Mouse (Mus musculus): ENCODE data around the gene Henmt1. TPM values are rescaled to one million over a fixed set of nuclear protein-coding genes. Genes with fewer than 3 reads are reported as not detected.
A peak's percentile ranks its signal among the peaks of the same experiment; 100 is the strongest.

Gene Henmt1
- polyA plus RNA-seq, 1 experiment from 2014 or later: 3.0 TPM

DNA sequence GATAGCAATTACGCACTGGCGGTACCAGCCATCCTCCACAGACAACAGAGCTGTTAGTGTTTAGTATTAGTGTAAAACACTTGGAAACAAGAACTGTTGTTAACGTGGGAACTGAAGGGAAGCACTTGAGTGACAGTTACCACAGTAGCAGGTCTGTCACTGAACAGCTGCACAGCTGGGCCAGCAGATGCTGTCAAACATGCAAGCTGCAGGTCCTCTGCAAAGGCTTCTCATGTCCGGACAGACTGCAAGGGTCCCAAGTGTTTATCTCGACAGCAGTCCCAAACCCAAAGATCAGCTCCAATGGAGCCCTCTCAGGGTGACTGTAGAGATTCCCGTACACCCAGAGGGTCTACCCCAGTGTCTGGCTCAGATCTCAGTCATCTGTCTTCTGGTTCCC lies 42.3 kb downstream of the Henmt1 start:
- H3K9me3 ChIP-seq (replicated peaks; ENCODE audit: control insufficient read depth, low read length, poor library complexity, severe bottlenecking): no peaks in the 10 kb centered on the region
- no peaks in the 10 kb centered on the region for H3K27me3 ChIP-seq (ENCODE audit: control insufficient read depth, insufficient read depth, low read depth, low read length)
- 87% methylated on average over 6 of the region's 6 CpGs for WGBS
- no peak for ATAC-seq
- no peak overlapping the region for H3K4me3 ChIP-seq (ENCODE audit: low read depth, low read length)
- no peak overlapping the region for H3K9ac ChIP-seq (ENCODE audit: low read depth, low read length)
- peaks cover 27% of the 10 kb centered on the region for H3K36me3 ChIP-seq (ENCODE audit: control insufficient read depth, insufficient read depth, low read length)
- no peak overlapping the region for H3K27ac ChIP-seq (ENCODE audit: low read length)
- no peak overlapping the region for H3K4me2 ChIP-seq (ENCODE audit: low read length)
- peaks cover 3% of the 10 kb centered on the region; the same call in 1 of the 2 replicates for H3K4me1 ChIP-seq (ENCODE audit: control insufficient read depth, insufficient read depth, low read length)

DNA sequence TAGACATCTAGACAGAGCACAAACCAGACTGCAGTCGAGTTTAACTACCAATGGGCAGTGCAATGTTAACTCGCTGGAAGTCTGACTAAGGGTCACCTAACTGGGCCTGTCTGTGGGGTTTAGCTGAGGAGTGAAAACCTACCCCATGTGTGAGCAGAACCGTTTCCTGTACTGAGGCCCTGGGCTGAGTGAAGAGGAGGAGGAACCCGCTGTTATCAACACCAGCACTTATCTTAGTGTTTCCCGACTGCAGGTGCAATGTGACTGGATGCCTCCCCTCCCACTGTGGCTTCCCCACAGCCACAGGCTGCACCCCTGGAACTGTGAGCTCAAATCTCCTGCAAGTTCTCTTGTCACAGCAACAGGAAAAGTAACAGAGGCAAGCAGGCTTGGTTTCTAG lies 44.3 kb downstream of the Henmt1 start:
- no peak for ATAC-seq
- H3K27me3 ChIP-seq (ENCODE audit: control insufficient read depth, insufficient read depth, low read depth, low read length): no peaks in the 10 kb centered on the region
- H3K9ac ChIP-seq (ENCODE audit: low read depth, low read length): no peak overlapping the region
- H3K27ac ChIP-seq (ENCODE audit: low read length): no peak overlapping the region
- peaks cover 13% of the 10 kb centered on the region for H3K36me3 ChIP-seq (ENCODE audit: control insufficient read depth, insufficient read depth, low read length)
- no peak overlapping the region for H3K4me3 ChIP-seq (ENCODE audit: low read depth, low read length)
- no peak overlapping the region for H3K4me2 ChIP-seq (ENCODE audit: low read length)
- H3K9me3 ChIP-seq (replicated peaks; ENCODE audit: control insufficient read depth, low read length, poor library complexity, severe bottlenecking): no peaks in the 10 kb centered on the region
- 86% methylated on average over 5 of the region's 5 CpGs for WGBS
- H3K4me1 ChIP-seq (ENCODE audit: control insufficient read depth, insufficient read depth, low read length): peaks cover 9% of the 10 kb centered on the region; the same call in 1 of the 2 replicates

DNA sequence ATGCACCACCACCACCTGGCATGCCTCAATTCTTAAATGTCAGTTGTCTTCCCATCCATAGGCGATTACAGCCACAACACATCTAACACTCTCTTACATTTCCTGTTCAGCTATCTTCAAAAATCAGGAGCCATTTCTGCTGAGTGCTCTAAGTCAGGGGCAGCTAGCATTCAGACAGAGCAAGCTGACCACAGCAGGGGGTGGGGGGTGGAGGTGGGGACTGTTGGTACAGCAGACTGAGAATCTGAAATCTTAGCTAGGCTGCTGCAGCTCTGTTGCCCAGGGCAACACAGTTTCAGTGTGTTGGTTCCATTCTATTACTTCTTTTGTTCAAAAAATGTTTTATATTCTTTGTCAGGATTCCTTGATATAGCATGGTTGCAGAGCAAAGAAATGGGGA lies 46.9 kb downstream of the Henmt1 start:
- ATAC-seq: peak; percentile 86
- no peak overlapping the region for H3K9ac ChIP-seq (ENCODE audit: low read depth, low read length)
- no peaks in the 10 kb centered on the region for H3K9me3 ChIP-seq (replicated peaks; ENCODE audit: control insufficient read depth, low read length, poor library complexity, severe bottlenecking)
- no peaks in the 10 kb centered on the region for H3K27me3 ChIP-seq (ENCODE audit: control insufficient read depth, insufficient read depth, low read depth, low read length)
- H3K4me2 ChIP-seq (ENCODE audit: low read length): no peak overlapping the region
- H3K4me3 ChIP-seq (ENCODE audit: low read depth, low read length): no peak overlapping the region
- peaks cover 9% of the 10 kb centered on the region; the same call in 1 of the 2 replicates for H3K4me1 ChIP-seq (ENCODE audit: control insufficient read depth, insufficient read depth, low read length)
- WGBS: 74% methylated on average over 1 of the region's 1 CpGs
- H3K27ac ChIP-seq (ENCODE audit: low read length): peak overlapping the region; percentile 81
- H3K36me3 ChIP-seq (ENCODE audit: control insufficient read depth, insufficient read depth, low read length): peaks cover 6% of the 10 kb centered on the region; the same call in 1 of the 2 replicates

DNA sequence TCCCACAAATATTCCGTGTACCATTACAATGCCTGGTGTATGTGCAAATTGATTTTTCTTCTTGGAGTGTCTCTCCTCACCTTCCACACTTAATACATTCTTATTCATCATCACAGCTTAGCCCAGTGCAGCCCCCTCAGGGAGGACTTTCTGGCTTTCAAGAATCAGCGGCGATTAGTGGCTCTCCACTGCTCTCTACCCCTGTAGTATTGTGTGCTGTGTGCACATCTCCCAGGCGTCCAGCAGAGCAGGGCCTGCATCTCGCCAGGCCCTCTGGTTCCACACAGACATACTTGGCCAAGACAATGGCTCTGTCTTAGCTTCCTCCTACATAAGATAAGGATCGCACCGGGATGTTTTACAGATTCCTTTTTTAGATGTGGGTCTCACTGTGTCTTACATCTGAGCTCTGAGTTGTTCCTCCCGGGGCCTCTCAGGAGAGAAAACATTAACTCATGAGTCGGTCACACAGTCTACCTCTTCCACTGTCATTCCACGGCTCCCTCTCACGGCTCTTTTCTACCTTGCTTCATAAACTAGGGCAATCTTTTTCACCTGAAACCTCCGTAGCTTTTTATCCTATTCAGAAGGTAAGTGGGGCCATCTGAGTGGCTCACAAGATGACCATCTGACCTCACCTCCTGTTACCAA lies 47.5 kb downstream of the Henmt1 start:
- no peak overlapping the region for H3K9ac ChIP-seq (ENCODE audit: low read depth, low read length)
- H3K4me2 ChIP-seq (ENCODE audit: low read length): no peak overlapping the region
- no peaks in the 10 kb centered on the region for H3K27me3 ChIP-seq (ENCODE audit: control insufficient read depth, insufficient read depth, low read depth, low read length)
- peak overlapping the region; percentile 81 for H3K27ac ChIP-seq (ENCODE audit: low read length)
- no peak overlapping the region for H3K4me3 ChIP-seq (ENCODE audit: low read depth, low read length)
- 31% methylated on average over 12 of the region's 12 CpGs for WGBS
- no peaks in the 10 kb centered on the region for H3K9me3 ChIP-seq (replicated peaks; ENCODE audit: control insufficient read depth, low read length, poor library complexity, severe bottlenecking)
- ATAC-seq: peak; percentile 82
- H3K4me1 ChIP-seq (ENCODE audit: control insufficient read depth, insufficient read depth, low read length): peaks cover 9% of the 10 kb centered on the region; the same call in 1 of the 2 replicates
- peaks cover 9% of the 10 kb centered on the region for H3K36me3 ChIP-seq (ENCODE audit: control insufficient read depth, insufficient read depth, low read length)

DNA sequence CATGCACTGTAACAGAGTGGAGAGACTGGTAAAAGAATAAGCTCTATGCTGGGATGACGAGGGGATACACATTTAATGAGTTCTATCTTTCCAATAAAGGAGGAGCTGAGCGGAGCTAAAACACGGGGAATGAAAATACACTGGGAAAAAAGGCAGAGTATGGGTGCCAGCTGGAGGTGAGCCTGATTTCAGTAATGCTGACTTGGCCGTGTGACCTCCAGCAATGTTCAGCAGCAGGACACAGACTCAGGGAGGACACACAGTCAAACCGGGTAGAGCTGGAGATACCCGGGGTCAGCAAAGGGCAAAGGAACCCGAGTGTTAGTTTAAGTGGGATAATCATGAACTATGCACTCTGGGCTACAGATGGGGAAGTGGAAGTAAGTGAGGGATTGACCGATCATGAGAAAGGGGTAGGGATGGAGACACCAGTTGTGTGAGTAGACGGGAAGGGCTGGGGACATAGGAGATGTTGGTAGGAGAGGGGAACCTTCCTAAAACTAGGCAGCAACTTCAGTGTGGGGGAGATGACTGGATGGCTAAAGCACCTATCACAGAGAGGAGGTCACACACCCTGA lies 50.4 kb downstream of the Henmt1 start:
- peaks cover 9% of the 10 kb centered on the region; the same call in 1 of the 2 replicates for H3K4me1 ChIP-seq (ENCODE audit: control insufficient read depth, insufficient read depth, low read length)
- H3K9ac ChIP-seq (ENCODE audit: low read depth, low read length): no peak overlapping the region
- no peaks in the 10 kb centered on the region for H3K9me3 ChIP-seq (replicated peaks; ENCODE audit: control insufficient read depth, low read length, poor library complexity, severe bottlenecking)
- no peak overlapping the region for H3K27ac ChIP-seq (ENCODE audit: low read length)
- no peak for ATAC-seq
- WGBS: 91% methylated on average over 9 of the region's 9 CpGs
- peaks cover 9% of the 10 kb centered on the region for H3K36me3 ChIP-seq (ENCODE audit: control insufficient read depth, insufficient read depth, low read length)
- no peaks in the 10 kb centered on the region for H3K27me3 ChIP-seq (ENCODE audit: control insufficient read depth, insufficient read depth, low read depth, low read length)
- no peak overlapping the region for H3K4me3 ChIP-seq (ENCODE audit: low read depth, low read length)
- H3K4me2 ChIP-seq (ENCODE audit: low read length): no peak overlapping the region

DNA sequence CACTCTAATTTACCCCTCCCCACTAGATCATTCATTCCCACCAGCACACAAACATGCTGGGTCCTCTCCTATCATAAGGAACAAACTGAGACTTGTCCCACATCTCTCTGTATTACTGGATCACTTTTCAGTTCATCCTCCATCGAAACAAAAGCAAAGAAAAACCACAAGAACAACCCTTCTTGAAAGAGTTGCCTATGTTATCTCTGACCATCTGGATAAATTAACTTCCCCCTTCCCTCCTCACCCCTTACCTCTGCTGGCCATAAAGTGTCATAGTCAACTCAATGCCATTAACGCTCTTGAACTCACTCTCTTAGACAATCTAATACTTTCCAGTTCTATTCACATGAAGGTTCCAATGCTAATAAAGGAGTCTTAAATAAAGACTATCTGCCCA lies 54.8 kb downstream of the Henmt1 start:
- no peak overlapping the region for H3K27ac ChIP-seq (ENCODE audit: low read length)
- peaks cover 9% of the 10 kb centered on the region for H3K36me3 ChIP-seq (ENCODE audit: control insufficient read depth, insufficient read depth, low read length)
- no peak overlapping the region for H3K9ac ChIP-seq (ENCODE audit: low read depth, low read length)
- ATAC-seq: no peak
- H3K4me2 ChIP-seq (ENCODE audit: low read length): no peak overlapping the region
- no peaks in the 10 kb centered on the region for H3K9me3 ChIP-seq (replicated peaks; ENCODE audit: control insufficient read depth, low read length, poor library complexity, severe bottlenecking)
- H3K27me3 ChIP-seq (ENCODE audit: control insufficient read depth, insufficient read depth, low read depth, low read length): no peaks in the 10 kb centered on the region
- H3K4me1 ChIP-seq (ENCODE audit: control insufficient read depth, insufficient read depth, low read length): no peaks in the 10 kb centered on the region
- H3K4me3 ChIP-seq (ENCODE audit: low read depth, low read length): no peak overlapping the region
- WGBS: 99% methylated on average over 2 of the region's 2 CpGs

DNA sequence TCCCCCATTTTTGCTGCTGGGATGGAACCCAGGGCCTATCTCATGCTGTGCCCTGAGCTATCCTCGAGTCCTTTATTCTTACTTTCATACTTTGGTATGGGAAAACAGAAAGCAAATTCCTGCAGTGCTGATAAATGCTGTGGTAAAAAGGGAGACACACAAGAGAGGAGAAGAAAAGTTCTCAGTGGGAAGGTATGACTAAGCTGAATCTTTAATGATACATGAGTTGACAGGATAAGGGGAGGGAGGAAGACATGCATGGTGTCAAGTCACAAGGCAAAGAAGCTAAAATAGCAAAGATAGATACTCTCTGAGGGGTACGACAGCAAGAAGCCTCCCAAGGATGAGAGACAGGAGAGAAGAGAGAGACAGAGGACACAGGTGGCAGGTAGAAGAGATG lies 55.7 kb downstream of the Henmt1 start:
- no peaks in the 10 kb centered on the region for H3K4me1 ChIP-seq (ENCODE audit: control insufficient read depth, insufficient read depth, low read length)
- H3K27me3 ChIP-seq (ENCODE audit: control insufficient read depth, insufficient read depth, low read depth, low read length): no peaks in the 10 kb centered on the region
- no peak overlapping the region for H3K4me2 ChIP-seq (ENCODE audit: low read length)
- H3K36me3 ChIP-seq (ENCODE audit: control insufficient read depth, insufficient read depth, low read length): peaks cover 8% of the 10 kb centered on the region
- H3K9me3 ChIP-seq (replicated peaks; ENCODE audit: control insufficient read depth, low read length, poor library complexity, severe bottlenecking): no peaks in the 10 kb centered on the region
- no peak for ATAC-seq
- no peak overlapping the region for H3K27ac ChIP-seq (ENCODE audit: low read length)
- 89% methylated on average over 2 of the region's 2 CpGs for WGBS
- no peak overlapping the region for H3K4me3 ChIP-seq (ENCODE audit: low read depth, low read length)
- no peak overlapping the region for H3K9ac ChIP-seq (ENCODE audit: low read depth, low read length)

DNA sequence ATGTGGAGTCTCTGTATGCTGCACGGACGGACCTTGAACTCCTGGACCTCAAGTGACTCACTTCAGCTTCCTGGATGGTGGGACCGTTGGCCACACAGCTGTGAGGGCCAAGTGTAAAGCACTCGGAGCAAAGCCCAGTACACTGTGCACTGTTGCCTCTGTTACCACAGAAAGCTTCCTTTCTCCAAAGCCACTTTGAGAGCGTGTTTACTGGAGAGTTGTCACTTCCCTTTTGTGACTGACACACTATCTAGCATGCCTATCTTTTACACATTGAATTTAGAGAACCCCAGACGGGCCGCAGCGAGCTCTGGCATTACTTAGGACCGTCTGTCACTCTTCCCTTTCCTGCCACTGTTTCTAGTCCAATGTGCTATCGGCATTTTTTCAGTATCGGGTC lies 57.6 kb downstream of the Henmt1 start:
- Histone ChIP-seq H3K27ac (ENCODE audit: low read length) (no peak overlapping the region), H3K9ac (ENCODE audit: low read depth, low read length) (no peak overlapping the region), H3K9me3 (replicated peaks; ENCODE audit: control insufficient read depth, low read length, poor library complexity, severe bottlenecking) (no peaks in the 10 kb centered on the region), H3K4me1 (ENCODE audit: control insufficient read depth, insufficient read depth, low read length) (no peaks in the 10 kb centered on the region), H3K4me3 (ENCODE audit: low read depth, low read length) (no peak overlapping the region), H3K27me3 (ENCODE audit: control insufficient read depth, insufficient read depth, low read depth, low read length) (no peaks in the 10 kb centered on the region), H3K4me2 (ENCODE audit: low read length) (no peak overlapping the region), H3K36me3 (ENCODE audit: control insufficient read depth, insufficient read depth, low read length) (peaks cover 4% of the 10 kb centered on the region)
- ATAC-seq: no peak
- 88% methylated on average over 11 of the region's 11 CpGs for WGBS

DNA sequence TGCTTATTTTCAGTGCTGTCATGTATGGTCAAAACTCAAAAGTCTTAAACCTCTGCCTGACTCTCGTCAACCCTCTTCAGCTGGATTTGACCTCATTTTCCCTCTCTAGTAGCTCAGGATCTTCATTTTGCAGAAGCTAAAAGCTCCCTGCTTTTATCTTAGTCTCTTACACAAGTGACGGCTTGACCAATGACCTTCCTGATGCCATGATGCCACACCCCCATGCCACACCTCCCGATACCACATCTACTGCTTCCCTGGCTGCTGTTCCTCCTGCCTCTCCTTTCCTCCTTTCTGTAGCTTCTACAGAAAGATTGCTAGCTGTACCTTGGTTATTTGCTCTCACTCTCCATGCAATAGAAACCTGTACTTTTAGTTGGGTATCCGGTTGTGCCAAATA lies 58.1 kb downstream of the Henmt1 start:
- H3K4me3 ChIP-seq (ENCODE audit: low read depth, low read length): no peak overlapping the region
- no peaks in the 10 kb centered on the region for H3K9me3 ChIP-seq (replicated peaks; ENCODE audit: control insufficient read depth, low read length, poor library complexity, severe bottlenecking)
- ATAC-seq: no peak
- no peaks in the 10 kb centered on the region for H3K27me3 ChIP-seq (ENCODE audit: control insufficient read depth, insufficient read depth, low read depth, low read length)
- no peak overlapping the region for H3K27ac ChIP-seq (ENCODE audit: low read length)
- H3K4me1 ChIP-seq (ENCODE audit: control insufficient read depth, insufficient read depth, low read length): no peaks in the 10 kb centered on the region
- 68% methylated on average over 4 of the region's 4 CpGs for WGBS
- H3K4me2 ChIP-seq (ENCODE audit: low read length): no peak overlapping the region
- no peak overlapping the region for H3K9ac ChIP-seq (ENCODE audit: low read depth, low read length)
- H3K36me3 ChIP-seq (ENCODE audit: control insufficient read depth, insufficient read depth, low read length): peaks cover 5% of the 10 kb centered on the region
